Mouse (Mus musculus) midbrain, embryonic 13.5 days (tissue): ENCODE measurements around the gene Ifrd2. TPM values are rescaled to one million over a fixed set of nuclear protein-coding genes. Genes with fewer than 3 reads are reported as not detected.
"Not testable (repeated sequence)": the region's sequence is repeated elsewhere in the genome, so short reads cannot be mapped to it uniquely, and the experiment has no call there.

Source experiments
- ATAC-seq: fragments of 200-750 bp; cut with Nextera tagmentation; 2 replicates; pipeline ENCODE4 v1.8.0; 2017; ENCODE audit warnings: mild to moderate bottlenecking, moderate TSS enrichment, moderate library complexity
- H3K27ac ChIP-seq: fragments of 300-500 bp; sonication (generic); 2 replicates; pipeline ENCODE4 v1.5.1; 2015; ENCODE audit warnings: inconsistent platforms, mild to moderate bottlenecking, moderate library complexity
- H3K27me3 ChIP-seq: fragments of 300-500 bp; sonication (generic); 2 replicates; pipeline ENCODE4 v1.6.1; 2015; ENCODE audit warnings: mild to moderate bottlenecking, inconsistent platforms
- H3K36me3 ChIP-seq: fragments of 300-500 bp; sonication (generic); 2 replicates; pipeline ENCODE4 v1.6.1; 2015; ENCODE audit warnings: mild to moderate bottlenecking, inconsistent platforms
- H3K4me1 ChIP-seq: fragments of 300-500 bp; sonication (generic); replicated peaks from 2 replicates; pipeline ENCODE4 v1.6.1; 2015; ENCODE audit warnings: inconsistent platforms
- H3K4me2 ChIP-seq: fragments of 300-500 bp; sonication (generic); replicated peaks from 2 replicates; pipeline ENCODE4 v1.6.1; 2015; ENCODE audit warnings: moderate library complexity, mild to moderate bottlenecking, inconsistent platforms
- H3K4me3 ChIP-seq: fragments of 300-500 bp; sonication (generic); replicated peaks from 2 replicates; pipeline ENCODE4 v1.5.1; 2015; ENCODE audit warnings: mild to moderate bottlenecking, inconsistent platforms
- H3K9ac ChIP-seq: fragments of 300-500 bp; sonication (generic); replicated peaks from 2 replicates; pipeline ENCODE4 v1.6.1; 2015; ENCODE audit warnings: mild to moderate bottlenecking, inconsistent platforms
- H3K9me3 ChIP-seq: fragments of 300-500 bp; sonication (generic); 2 replicates; pipeline ENCODE4 v1.6.1; 2016; ENCODE audit warnings: mild to moderate bottlenecking, inconsistent platforms
- WGBS: fragments of 180-500 bp; shearing (Covaris S2); methylation state at CpG from one replicate; pipeline ENCODE4 v1.1.7; 2015; 5-methylcytosine and 5-hydroxymethylcytosine counted together
- polyA plus RNA-seq: library from polyadenylated mRNA; unstranded; fragments of >200 nt; fragmentation: Nextera tagmentation; extraction: Ambion mirVana; gene quantifications from 2 replicates; pipeline ENCODE4 v1.2.1, GENCODE M21; 2015

Ifrd2 gene
- polyA plus RNA-seq, 1 experiment from 2014 or later: 14.7 TPM

DNA sequence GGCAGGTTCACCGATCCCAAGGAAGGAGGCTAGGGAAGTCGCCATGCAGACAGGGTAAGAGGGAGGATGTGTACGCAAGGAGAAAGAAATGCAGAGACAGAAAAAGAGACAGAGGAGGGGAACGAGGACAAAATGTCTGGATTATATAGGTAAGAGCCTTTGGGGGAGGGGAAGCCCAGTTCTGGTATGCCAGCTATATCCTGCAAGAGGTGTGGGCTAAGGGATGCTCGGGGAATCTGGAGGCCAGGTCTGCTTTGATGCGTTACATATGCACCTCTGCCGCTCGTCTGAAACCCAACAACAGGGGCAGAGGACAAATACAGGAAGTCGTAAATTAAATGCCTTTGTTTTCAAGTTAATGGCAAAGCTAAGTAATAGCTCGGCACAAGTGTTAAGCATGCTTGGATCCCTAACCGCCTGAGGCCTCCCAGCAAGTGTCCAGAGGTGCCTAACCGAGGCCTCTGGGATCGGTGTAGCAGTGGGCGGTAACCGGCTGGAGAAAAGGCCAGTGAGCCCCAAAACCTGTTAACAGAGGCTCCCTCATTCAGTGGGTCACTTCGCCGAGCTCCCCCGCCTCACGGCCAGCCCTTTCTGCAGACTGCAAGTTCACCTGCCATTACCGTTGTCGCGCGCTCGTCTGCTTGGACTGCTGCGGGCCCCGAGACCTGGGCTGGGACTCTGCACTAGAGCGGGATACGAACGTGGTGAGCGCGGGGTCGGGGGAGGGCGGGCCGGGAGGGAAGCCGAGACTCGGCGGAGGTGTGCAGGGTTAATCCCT, 33.7 kb upstream of the Ifrd2 start:
- Histone ChIP-seq H3K4me2 (peak overlapping the region; percentile 95), H3K27ac (peak overlapping the region; percentile 82), H3K4me3 (peak overlapping the region; percentile 60), H3K27me3 (peaks cover 48% of the 10 kb centered on the region), H3K9me3 (no peaks in the 10 kb centered on the region), H3K36me3 (peaks cover 23% of the 10 kb centered on the region), H3K9ac (peak overlapping the region; percentile 74), H3K4me1 (peaks cover 51% of the 10 kb centered on the region)
- ATAC-seq: peak; percentile 26
- 7% methylated on average over 37 of the region's 37 CpGs for WGBS

DNA sequence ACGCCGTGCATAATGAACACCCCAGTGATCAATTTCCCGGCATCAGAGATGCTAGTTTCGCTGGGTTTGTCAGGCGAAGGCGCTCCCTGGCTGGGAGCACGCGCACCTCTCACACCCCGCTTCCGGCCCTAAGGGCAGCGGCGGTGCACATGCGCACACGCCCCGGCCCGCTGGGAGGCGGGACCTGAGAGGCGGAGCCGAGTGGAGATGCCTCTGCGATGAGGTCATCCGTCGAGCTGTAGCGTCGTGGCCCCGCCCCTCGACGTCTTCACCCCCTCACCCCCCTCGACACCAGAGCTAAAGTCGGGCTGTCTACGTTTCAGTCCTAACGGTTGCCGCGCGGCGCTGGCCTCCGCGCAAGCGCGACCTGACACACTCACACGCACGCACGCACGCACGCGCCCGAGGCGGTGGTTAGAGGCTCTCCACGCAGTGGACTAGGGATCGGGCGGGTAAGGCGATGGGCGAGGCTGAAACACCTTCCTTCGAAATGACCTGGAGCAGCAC, 33.1 kb upstream of the Ifrd2 start:
- Histone ChIP-seq H3K36me3 (peaks cover 30% of the 10 kb centered on the region), H3K4me2 (peak overlapping the region; percentile 95), H3K27me3 (peaks cover 41% of the 10 kb centered on the region), H3K9ac (peak overlapping the region; percentile 81), H3K4me1 (peaks cover 51% of the 10 kb centered on the region), H3K9me3 (no peaks in the 10 kb centered on the region), H3K27ac (peak overlapping the region; percentile 84), H3K4me3 (peak overlapping the region; percentile 60)
- under 1% methylated on average over 53 of the region's 53 CpGs for WGBS
- ATAC-seq: peak; percentile 95

DNA sequence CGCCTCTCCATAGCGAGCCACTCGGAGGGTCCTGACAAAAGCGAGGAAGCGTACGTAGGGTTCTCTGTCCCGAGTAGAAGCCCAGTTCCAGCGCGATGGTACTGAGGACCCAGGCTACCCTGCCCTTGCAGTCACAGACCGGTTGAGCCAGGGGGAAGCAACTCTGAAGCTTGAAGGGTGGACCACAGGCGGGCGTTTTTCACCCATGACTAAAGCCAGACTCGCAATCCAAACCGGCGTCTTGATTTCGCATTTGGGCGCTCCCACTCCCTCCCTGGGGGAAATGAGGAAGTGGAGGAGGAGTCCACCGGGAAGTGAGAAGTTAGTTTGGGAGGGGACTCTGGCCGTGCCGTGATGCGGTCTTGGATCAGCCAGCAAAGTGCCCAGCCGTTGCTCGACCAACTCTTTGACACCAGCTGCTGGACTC, 32.4 kb upstream of the Ifrd2 start:
- H3K4me2 ChIP-seq: peak overlapping the region; percentile 95
- H3K9me3 ChIP-seq: no peaks in the 10 kb centered on the region
- peaks cover 36% of the 10 kb centered on the region for H3K36me3 ChIP-seq
- WGBS: under 1% methylated on average over 23 of the region's 23 CpGs
- peaks cover 35% of the 10 kb centered on the region for H3K27me3 ChIP-seq
- peak overlapping the region; percentile 60 for H3K4me3 ChIP-seq
- peak; percentile 55 for ATAC-seq
- H3K27ac ChIP-seq: peak overlapping the region; percentile 84
- H3K4me1 ChIP-seq: peaks cover 51% of the 10 kb centered on the region
- peak overlapping the region; percentile 81 for H3K9ac ChIP-seq

DNA sequence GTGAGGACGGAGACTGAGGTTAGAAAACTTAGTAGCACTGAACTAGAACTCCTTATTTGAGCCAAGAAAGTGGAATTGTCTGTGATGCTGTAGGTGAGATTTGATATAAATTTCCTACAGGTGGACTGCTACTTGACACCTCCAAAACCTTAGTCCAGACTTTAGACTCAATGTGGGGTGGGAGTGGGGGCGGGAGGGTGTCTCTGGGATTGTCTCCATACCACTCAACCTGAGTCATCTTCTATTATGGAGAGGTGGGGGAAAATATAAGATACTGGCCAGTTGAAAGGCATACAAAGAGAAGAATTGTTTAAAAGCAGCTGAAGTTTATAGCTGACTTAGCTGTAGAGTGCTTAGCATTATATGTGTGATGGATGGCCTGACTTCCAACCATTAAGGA, 31.7 kb upstream of the Ifrd2 start:
- Histone ChIP-seq H3K27me3 (peaks cover 28% of the 10 kb centered on the region), H3K4me1 (peaks cover 49% of the 10 kb centered on the region), H3K36me3 (peaks cover 43% of the 10 kb centered on the region), H3K4me3 (peak overlapping the region; percentile 60), H3K9ac (peak overlapping the region; percentile 81), H3K4me2 (peak overlapping the region; percentile 95), H3K9me3 (no peaks in the 10 kb centered on the region), H3K27ac (no peak overlapping the region)
- 49% methylated on average over 2 of the region's 2 CpGs for WGBS
- ATAC-seq: no peak

DNA sequence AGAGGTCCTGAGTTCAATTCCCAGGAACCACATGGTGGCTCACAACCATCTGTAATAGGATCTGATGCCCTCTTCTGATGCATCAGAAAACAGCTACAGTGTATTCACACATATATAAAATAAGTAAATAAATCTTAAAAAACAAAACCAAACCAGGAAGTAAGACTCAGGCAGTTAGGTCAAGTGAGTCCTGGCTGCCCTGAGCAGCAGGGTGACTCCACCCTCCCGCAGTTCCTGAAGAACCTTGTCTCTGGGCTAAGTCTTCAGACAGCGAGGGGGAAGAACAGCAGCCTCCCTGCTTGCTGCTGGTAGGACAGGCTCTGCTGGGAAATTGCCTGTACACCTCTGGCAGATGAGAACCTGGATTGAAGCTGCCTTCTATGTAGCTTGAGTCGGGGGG, 31.1 kb upstream of the Ifrd2 start:
- 0 out of 2 replicates have a peak overlapping the region, but pooled peaks have one; percentile 39 for H3K9ac ChIP-seq
- no peak for ATAC-seq

DNA sequence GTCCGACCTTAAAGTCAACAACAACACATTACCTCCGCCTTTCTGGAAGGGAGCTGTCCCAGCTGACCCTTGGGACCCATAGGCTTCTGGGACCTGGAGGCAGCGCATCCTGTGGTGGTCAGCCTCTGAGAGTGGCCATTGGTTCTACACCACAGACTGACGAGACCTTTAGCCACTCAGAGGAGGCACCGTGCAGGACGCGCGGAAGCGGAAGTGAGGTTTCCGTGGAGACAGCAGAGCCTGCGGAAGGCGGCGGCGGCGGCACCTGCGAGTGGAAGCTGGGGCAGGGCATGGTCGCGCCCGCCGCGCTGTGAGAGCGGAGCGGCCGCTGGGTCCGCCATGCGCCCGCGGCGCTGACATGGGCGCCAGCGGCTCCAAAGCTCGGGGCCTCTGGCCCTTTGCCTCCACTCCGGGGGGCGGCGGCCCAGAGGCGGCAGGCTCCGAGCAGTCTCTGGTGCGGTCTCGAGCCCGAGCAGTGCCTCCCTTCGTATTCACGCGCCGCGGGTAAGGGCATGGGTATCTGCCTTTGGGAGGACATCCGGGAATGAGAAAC, 24.3 kb upstream of the Ifrd2 start, which contains the start of gene Tusc2:
Tusc2 (plus strand) TSS at position 227 of the 553 bp plus-strand sequence.
- ATAC-seq: peak; percentile 99
- 0% methylated on average over 44 of the region's 46 CpGs for WGBS
- H3K9ac ChIP-seq: peak within 1 kb of the TSS; percentile 92
- H3K9me3 ChIP-seq: no peaks in the 10 kb centered on the region
- H3K36me3 ChIP-seq: peaks cover 67% of the 10 kb centered on the region
- H3K4me2 ChIP-seq: peak within 1 kb of the TSS; percentile 79
- H3K27ac ChIP-seq: peak within 1 kb of the TSS; percentile 73
- peaks cover 44% of the 10 kb centered on the region for H3K4me1 ChIP-seq
- no peaks in the 10 kb centered on the region for H3K27me3 ChIP-seq
- H3K4me3 ChIP-seq: peak within 1 kb of the TSS; percentile 90

More for the DNA sequence above, 31.1 kb upstream of the Ifrd2 start:
- no peak overlapping the region for H3K27ac ChIP-seq
- peak overlapping the region; percentile 60 for H3K4me3 ChIP-seq
- H3K9me3 ChIP-seq: no peaks in the 10 kb centered on the region
- H3K4me2 ChIP-seq: peak overlapping the region; percentile 95
- peaks cover 22% of the 10 kb centered on the region for H3K27me3 ChIP-seq
- H3K4me1 ChIP-seq: peaks cover 42% of the 10 kb centered on the region
- WGBS: 84% methylated on average over 3 of the region's 3 CpGs
- H3K36me3 ChIP-seq: peaks cover 49% of the 10 kb centered on the region

DNA sequence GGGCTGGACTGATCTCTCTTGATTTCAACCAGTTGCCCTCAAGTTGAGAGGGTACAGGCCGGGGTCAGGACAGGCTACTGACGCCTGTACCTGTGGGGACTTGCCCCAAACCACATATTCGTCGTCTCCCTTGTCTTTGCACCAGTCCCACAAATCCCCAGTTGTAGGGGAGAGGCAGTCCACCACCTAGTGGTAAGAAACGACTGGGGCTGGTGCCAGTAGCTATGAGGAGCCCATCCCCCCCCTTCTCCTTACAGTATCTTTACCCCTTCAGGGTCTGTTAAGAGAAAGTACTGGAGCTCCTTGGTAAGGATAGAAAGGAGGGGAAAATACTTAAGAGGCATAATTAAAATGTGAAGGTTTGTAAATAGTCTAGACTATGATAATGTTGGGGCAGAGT, 21.9 kb upstream of the Ifrd2 start:
- 0 out of 2 replicates have a peak overlapping the region, but pooled peaks have one; percentile 5 for H3K4me3 ChIP-seq
- not testable (repeated sequence) for H3K27ac ChIP-seq, ATAC-seq, H3K4me2 ChIP-seq, H3K27me3 ChIP-seq, H3K9ac ChIP-seq, H3K9me3 ChIP-seq
- H3K36me3 ChIP-seq: peaks cover 46% of the 10 kb centered on the region
- WGBS: 52% methylated on average over 5 of the region's 5 CpGs
- H3K4me1 ChIP-seq: peaks cover 55% of the 10 kb centered on the region

DNA sequence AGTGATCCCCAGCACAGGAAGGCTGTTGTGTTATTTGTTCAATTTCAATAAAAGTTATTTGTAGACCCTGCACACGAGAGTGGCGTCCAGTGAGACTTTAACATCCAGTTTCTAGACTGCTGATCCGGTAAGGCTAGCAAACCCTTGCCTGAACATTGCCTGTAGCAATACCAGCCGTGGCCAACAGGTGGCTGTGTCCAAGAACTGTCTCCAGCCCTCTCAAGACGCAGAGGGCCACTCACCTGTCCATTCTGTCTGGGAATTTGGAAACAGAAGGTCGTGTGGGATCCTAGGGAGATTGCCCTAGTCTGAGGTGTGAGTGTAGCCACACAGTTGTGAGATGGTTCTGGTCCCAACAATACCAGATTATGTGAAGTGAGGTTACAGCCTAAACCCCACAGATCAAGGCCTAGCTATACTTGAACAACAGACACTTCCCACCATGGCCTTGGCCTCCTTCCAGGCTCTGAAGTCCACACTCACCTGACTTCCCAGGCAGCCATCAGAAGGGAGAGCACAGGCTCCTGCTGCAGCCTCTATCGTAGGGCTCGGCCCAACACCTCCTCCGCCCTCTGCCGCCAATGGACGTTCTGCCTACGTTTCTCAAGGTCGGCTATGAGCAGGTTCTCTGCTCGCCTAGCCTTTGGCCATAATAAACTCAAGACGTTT, 21.3 kb upstream of the Ifrd2 start:
- Histone ChIP-seq H3K4me2 (0 out of 2 replicates have a peak overlapping the region, but pooled peaks have one; percentile 9), H3K9ac (no peak overlapping the region), H3K27ac (peak overlapping the region; percentile 35; the same call in 1 of the 2 replicates), H3K36me3 (peaks cover 46% of the 10 kb centered on the region), H3K4me3 (no peak overlapping the region), H3K9me3 (no peaks in the 10 kb centered on the region), H3K27me3 (no peaks in the 10 kb centered on the region), H3K4me1 (peaks cover 61% of the 10 kb centered on the region)
- 62% methylated on average over 15 of the region's 15 CpGs for WGBS
- ATAC-seq: no peak

DNA sequence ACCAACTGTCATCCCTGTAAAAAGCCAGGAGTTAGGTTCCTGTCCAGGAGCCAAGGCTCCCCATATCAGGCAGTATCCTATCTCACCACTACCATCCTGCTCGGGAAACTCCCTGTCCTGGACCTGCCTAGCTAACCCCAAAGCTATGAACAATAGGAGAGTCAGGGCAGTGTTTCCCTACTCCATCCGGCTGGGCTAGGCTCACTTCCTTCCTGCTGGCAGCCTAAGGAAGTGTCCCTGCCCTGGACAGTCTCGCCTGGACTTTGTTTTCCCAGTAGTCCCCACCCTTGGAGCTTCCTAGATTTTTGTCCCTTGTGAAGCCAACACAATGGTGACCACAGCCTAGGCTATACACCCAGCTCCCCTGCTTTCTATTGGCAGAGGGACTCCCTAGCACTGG, 20.6 kb upstream of the Ifrd2 start:
- Histone ChIP-seq H3K9ac (0 out of 2 replicates have a peak overlapping the region, but pooled peaks have one; percentile 96), H3K4me3 (no peak overlapping the region), H3K9me3 (no peaks in the 10 kb centered on the region), H3K27ac (peak overlapping the region; percentile 35; the same call in 1 of the 2 replicates), H3K4me1 (peaks cover 68% of the 10 kb centered on the region), H3K36me3 (peaks cover 46% of the 10 kb centered on the region), H3K27me3 (no peaks in the 10 kb centered on the region), H3K4me2 (peak overlapping the region; percentile 96; the same call in 1 of the 2 replicates)
- 63% methylated on average over 3 of the region's 3 CpGs for WGBS
- ATAC-seq: no peak

DNA sequence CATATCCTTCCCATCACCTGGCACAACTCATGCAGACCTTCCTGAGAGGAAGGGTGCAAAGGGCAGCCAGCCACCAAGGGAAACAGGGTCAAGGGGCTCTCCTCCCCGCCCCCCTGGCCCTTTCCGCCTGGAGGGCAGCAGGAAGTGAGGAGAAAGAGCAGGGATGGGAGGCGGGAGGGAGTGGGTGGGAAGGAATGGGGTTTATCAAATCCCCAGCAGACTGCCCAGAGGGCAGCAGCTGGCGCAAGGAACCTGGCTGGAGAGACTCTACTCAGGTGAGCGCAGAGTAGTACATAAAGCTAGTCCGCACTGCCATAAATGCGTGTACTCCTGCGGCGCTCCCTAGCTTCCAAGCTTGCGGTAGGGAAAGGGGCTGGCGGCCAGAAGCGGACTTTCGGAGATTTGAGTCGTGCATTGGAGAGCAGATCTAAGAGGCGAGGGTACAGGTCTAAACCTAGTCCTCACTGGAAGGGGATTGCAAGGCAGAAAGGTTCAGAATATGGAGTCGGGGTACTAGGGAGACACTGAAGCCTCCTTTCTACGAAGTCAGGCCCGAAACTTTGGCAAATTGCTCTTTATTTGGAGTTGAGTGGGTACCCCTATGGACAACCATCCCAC, 19.6 kb upstream of the Ifrd2 start, which contains the start of gene Hyal2:
Hyal2 (plus strand) TSS at position 244 of the 618 bp plus-strand sequence.
- Histone ChIP-seq H3K36me3 (peaks cover 51% of the 10 kb centered on the region), H3K9me3 (no peaks in the 10 kb centered on the region), H3K27ac (peak within 1 kb of the TSS; percentile 89), H3K4me3 (peak within 1 kb of the TSS; percentile 71), H3K4me1 (peaks cover 70% of the 10 kb centered on the region), H3K27me3 (no peaks in the 10 kb centered on the region), H3K9ac (peak within 1 kb of the TSS; percentile 96), H3K4me2 (peak within 1 kb of the TSS; percentile 96)
- 3% methylated on average over 18 of the region's 18 CpGs for whole genome bisulfite sequencing
- no peak for ATAC-seq
